Mouse (Mus musculus): Measurements from ENCODE around the gene Ptk6. TPM values are rescaled to one million over a fixed set of nuclear protein-coding genes. Genes with fewer than 3 reads are reported as not detected.

Ptk6 gene
- total RNA-seq, 1 experiment, result 0.22 TPM

GRCm38 (mm10) chr2:181228335-181228734 lies 25.7 kb upstream of the Ptk6 start:
- in situ Hi-C loops (cut with MboI; ENCODE audit: low sequenced_read_pairs in 2 of 2, unreplicated experiment in 2 of 2), result no loop called here
- H3K27ac ChIP-seq (ENCODE audit: insufficient read depth, low read depth, low read length, poor library complexity, severe bottlenecking), result no peak overlapping the region
- TF ChIP-seq CHD2 (IDR thresholded peaks at IDR 0.05; ENCODE audit: low read depth, low read length) (no peak), ZC3H11A (IDR thresholded peaks at IDR 0.05; ENCODE audit: borderline replicate concordance, low read depth, low read length) (no peak), MAFK (IDR thresholded peaks at IDR 0.05; ENCODE audit: insufficient read depth, low read depth, low read length) (no peak), HCFC1 (IDR thresholded peaks at IDR 0.05; ENCODE audit: borderline replicate concordance, insufficient read depth, low read length) (no peak), ZNF384 (IDR thresholded peaks at IDR 0.05; ENCODE audit: low read depth, low read length) (no peak)
- H3K4me1 ChIP-seq (ENCODE audit: control insufficient read depth in 2 of 2, insufficient read depth in 2 of 2, low read length in 2 of 2, poor library complexity in 1 of 2), result peaks cover 0 to 2% of the 10 kb centered on the region in 2 experiments; a peak in 2 of 4 replicates
- no peaks in the 10 kb centered on the region for H3K36me3 ChIP-seq (ENCODE audit: control insufficient read depth, insufficient read depth, low read length, poor library complexity, severe bottlenecking)
- H3K9ac ChIP-seq (ENCODE audit: insufficient read depth, low read depth, low read length, poor library complexity, severe bottlenecking), result no peak overlapping the region
- DNase-seq (ENCODE audit: low read depth, low spot score), result no peak
- no peaks in the 10 kb centered on the region for H3K9me3 ChIP-seq (ENCODE audit: control insufficient read depth, insufficient read depth, low read depth, low read length)
- no peak overlapping the region for H3K4me3 ChIP-seq (ENCODE audit: insufficient read depth in 1 of 2, low read depth in 1 of 2, low read length in 2 of 2, poor library complexity in 1 of 2, severe bottlenecking in 1 of 2)

- Histone ChIP-seq H3K27ac (ENCODE audit: insufficient read depth, low read depth, low read length, poor library complexity, severe bottlenecking) (no peak overlapping the region), H3K9ac (ENCODE audit: insufficient read depth, low read depth, low read length, poor library complexity, severe bottlenecking) (no peak overlapping the region), H3K4me1 (ENCODE audit: control insufficient read depth in 2 of 2, insufficient read depth in 2 of 2, low read length in 2 of 2, poor library complexity in 1 of 2) (no peaks in the 10 kb centered on the region; a peak in 1 of 4 replicates), H3K9me3 (ENCODE audit: control insufficient read depth, insufficient read depth, low read depth, low read length) (no peaks in the 10 kb centered on the region), H3K4me3 (ENCODE audit: insufficient read depth in 1 of 2, low read depth in 1 of 2, low read length in 2 of 2, poor library complexity in 1 of 2, severe bottlenecking in 1 of 2) (no peak overlapping the region), H3K36me3 (ENCODE audit: control insufficient read depth, insufficient read depth, low read length, poor library complexity, severe bottlenecking) (no peaks in the 10 kb centered on the region)
- TF ChIP-seq ZC3H11A (IDR thresholded peaks at IDR 0.05; ENCODE audit: borderline replicate concordance, low read depth, low read length) (no peak), HCFC1 (IDR thresholded peaks at IDR 0.05; ENCODE audit: borderline replicate concordance, insufficient read depth, low read length) (no peak), ZNF384 (IDR thresholded peaks at IDR 0.05; ENCODE audit: low read depth, low read length) (no peak), MAFK (IDR thresholded peaks at IDR 0.05; ENCODE audit: insufficient read depth, low read depth, low read length) (no peak), CHD2 (IDR thresholded peaks at IDR 0.05; ENCODE audit: low read depth, low read length) (no peak)
- DNase-seq (ENCODE audit: low read depth, low spot score), result no peak
- in situ Hi-C loops (cut with MboI; ENCODE audit: low sequenced_read_pairs in 2 of 2, unreplicated experiment in 2 of 2), result no loop called here
These were observed 24.5 kb upstream of the Ptk6 start for GRCm38 (mm10) chr2:181227122-181227521.

- Histone ChIP-seq H3K9ac (ENCODE audit: insufficient read depth, low read depth, low read length, poor library complexity, severe bottlenecking) (no peak overlapping the region), H3K27ac (ENCODE audit: insufficient read depth, low read depth, low read length, poor library complexity, severe bottlenecking) (no peak overlapping the region), H3K4me1 (ENCODE audit: control insufficient read depth in 2 of 2, insufficient read depth in 2 of 2, low read length in 2 of 2, poor library complexity in 1 of 2) (peaks cover 0 to 10% of the 10 kb centered on the region in 2 experiments; a peak in 2 of 4 replicates), H3K4me3 (ENCODE audit: insufficient read depth in 1 of 2, low read depth in 1 of 2, low read length in 2 of 2, poor library complexity in 1 of 2, severe bottlenecking in 1 of 2) (no peak overlapping the region), H3K9me3 (ENCODE audit: control insufficient read depth, insufficient read depth, low read depth, low read length) (no peaks in the 10 kb centered on the region), H3K36me3 (ENCODE audit: control insufficient read depth, insufficient read depth, low read length, poor library complexity, severe bottlenecking) (no peaks in the 10 kb centered on the region)
- in situ Hi-C loops (cut with MboI; ENCODE audit: low sequenced_read_pairs in 2 of 2, unreplicated experiment in 2 of 2), result no loop called here
- DNase-seq (ENCODE audit: low read depth, low spot score), result no peak
- no peak for TF ChIP-seq HCFC1 (IDR thresholded peaks at IDR 0.05; ENCODE audit: borderline replicate concordance, insufficient read depth, low read length)
- TF ChIP-seq ZC3H11A (IDR thresholded peaks at IDR 0.05; ENCODE audit: borderline replicate concordance, low read depth, low read length), result no peak
- TF ChIP-seq CHD2 (IDR thresholded peaks at IDR 0.05; ENCODE audit: low read depth, low read length), result no peak
- TF ChIP-seq MAFK (IDR thresholded peaks at IDR 0.05; ENCODE audit: insufficient read depth, low read depth, low read length), result no peak
These were observed 22.4 kb upstream of the Ptk6 start for GRCm38 (mm10) chr2:181224994-181225393.

- in situ Hi-C loops (cut with MboI; ENCODE audit: low sequenced_read_pairs in 2 of 2, unreplicated experiment in 2 of 2), result no loop called here
- no peak overlapping the region for H3K9ac ChIP-seq (ENCODE audit: insufficient read depth, low read depth, low read length, poor library complexity, severe bottlenecking)
- H3K27ac ChIP-seq (ENCODE audit: insufficient read depth, low read depth, low read length, poor library complexity, severe bottlenecking), result no peak overlapping the region
- H3K36me3 ChIP-seq (ENCODE audit: control insufficient read depth, insufficient read depth, low read length, poor library complexity, severe bottlenecking), result no peaks in the 10 kb centered on the region
- peaks cover 0 to 16% of the 10 kb centered on the region in 2 experiments; a peak in 2 of 4 replicates for H3K4me1 ChIP-seq (ENCODE audit: control insufficient read depth in 2 of 2, insufficient read depth in 2 of 2, low read length in 2 of 2, poor library complexity in 1 of 2)
- no peaks in the 10 kb centered on the region for H3K9me3 ChIP-seq (ENCODE audit: control insufficient read depth, insufficient read depth, low read depth, low read length)
- TF ChIP-seq ZC3H11A (IDR thresholded peaks at IDR 0.05; ENCODE audit: borderline replicate concordance, low read depth, low read length) (no peak), HCFC1 (IDR thresholded peaks at IDR 0.05; ENCODE audit: borderline replicate concordance, insufficient read depth, low read length) (no peak), ZNF384 (IDR thresholded peaks at IDR 0.05; ENCODE audit: low read depth, low read length) (no peak), CHD2 (IDR thresholded peaks at IDR 0.05; ENCODE audit: low read depth, low read length) (no peak), MAFK (IDR thresholded peaks at IDR 0.05; ENCODE audit: insufficient read depth, low read depth, low read length) (no peak)
- DNase-seq (ENCODE audit: low read depth, low spot score), result no peak
- no peak overlapping the region for H3K4me3 ChIP-seq (ENCODE audit: insufficient read depth in 1 of 2, low read depth in 1 of 2, low read length in 2 of 2, poor library complexity in 1 of 2, severe bottlenecking in 1 of 2)
These were observed 17.8 kb upstream of the Ptk6 start for GRCm38 (mm10) chr2:181220361-181220760.

Data from ES-E14 (cell line).